Mouse (Mus musculus) bone marrow macrophage, adult 2 months (primary cell): ENCODE results near the gene Aadacl4.

Experiments
- CTCF ChIP-seq: IDR thresholded peaks from 2 replicates; pipeline ENCODE4 v1.5.1; 2012; ENCODE audit warnings: low read depth, mild to moderate bottlenecking, low read length, moderate library complexity
- POLR2A ChIP-seq: IDR thresholded peaks from 2 replicates; pipeline ENCODE4 v1.6.1; 2012; ENCODE audit warnings: mild to moderate bottlenecking, low read depth, low read length, borderline replicate concordance

GRCm38 (mm10) chr4:144638263-144638662, 24.8 kb downstream of the Aadacl4 start:
- TF ChIP-seq POLR2A = no peak
- TF ChIP-seq CTCF = no peak
